Mouse (Mus musculus): ENCODE measurements around the gene Rfx7.
"Not testable (repeated sequence)": the region's sequence is repeated elsewhere in the genome, so short reads cannot be mapped to it uniquely, and the experiment has no call there.

Gene Rfx7

DNA sequence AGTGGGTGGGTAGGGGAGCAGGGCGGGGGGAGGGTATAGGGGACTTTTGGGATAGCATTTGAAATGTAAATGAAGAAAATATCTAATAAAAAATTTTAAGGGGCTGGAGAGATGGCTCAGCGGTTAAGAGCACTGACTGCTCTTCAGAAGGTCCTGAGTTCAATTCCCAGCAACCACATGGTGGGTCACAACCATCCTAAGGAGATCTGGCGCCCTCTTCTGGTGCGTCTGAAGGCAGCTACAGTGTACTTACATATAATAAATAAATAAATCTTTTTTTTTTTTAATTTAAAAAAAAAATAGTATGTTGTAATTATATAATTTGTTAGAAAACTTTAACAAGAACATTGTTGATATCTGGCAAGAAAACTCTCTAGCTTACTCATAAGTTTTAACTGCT lies 62.6 kb downstream of the Rfx7 start:
- peak; percentile 71 for DNase-seq (ENCODE audit: low read depth, low spot score)
- H3K27me3 ChIP-seq (ENCODE audit: control insufficient read depth, insufficient read depth, low read length, poor library complexity, severe bottlenecking) = not testable (repeated sequence)

DNA sequence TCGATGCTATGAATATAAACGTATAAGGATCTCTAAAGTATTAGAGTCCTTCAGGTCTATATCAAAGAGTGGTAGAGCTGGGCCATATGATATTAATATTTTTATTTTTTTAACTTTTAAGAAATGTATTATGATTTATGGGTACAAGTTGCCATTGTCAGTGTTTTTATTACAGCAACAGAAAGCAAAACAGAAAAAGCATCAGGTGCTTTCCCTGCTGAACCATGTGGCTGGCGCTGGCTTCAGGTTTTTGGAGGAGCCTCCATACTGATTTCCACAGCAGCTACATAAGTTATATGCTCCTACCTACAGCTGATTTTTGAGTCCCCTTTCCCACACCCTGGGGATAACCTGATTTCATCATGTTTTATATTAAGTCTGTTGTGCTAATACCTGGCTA lies 68.1 kb downstream of the Rfx7 start:
- H3K36me3 ChIP-seq (ENCODE audit: control insufficient read depth, insufficient read depth, low read length, poor library complexity, severe bottlenecking) = peaks cover 3% of the 10 kb centered on the region; the same call in 1 of the 2 replicates
- DNase-seq (ENCODE audit: low read depth, low spot score) = no peak
- H3K27me3 ChIP-seq (ENCODE audit: control insufficient read depth, insufficient read depth, low read length, poor library complexity, severe bottlenecking) = no peaks in the 10 kb centered on the region

More for the DNA sequence above, 62.6 kb downstream of the Rfx7 start:
- not testable (repeated sequence) for H3K36me3 ChIP-seq (ENCODE audit: control insufficient read depth, insufficient read depth, low read length, poor library complexity, severe bottlenecking)

DNA sequence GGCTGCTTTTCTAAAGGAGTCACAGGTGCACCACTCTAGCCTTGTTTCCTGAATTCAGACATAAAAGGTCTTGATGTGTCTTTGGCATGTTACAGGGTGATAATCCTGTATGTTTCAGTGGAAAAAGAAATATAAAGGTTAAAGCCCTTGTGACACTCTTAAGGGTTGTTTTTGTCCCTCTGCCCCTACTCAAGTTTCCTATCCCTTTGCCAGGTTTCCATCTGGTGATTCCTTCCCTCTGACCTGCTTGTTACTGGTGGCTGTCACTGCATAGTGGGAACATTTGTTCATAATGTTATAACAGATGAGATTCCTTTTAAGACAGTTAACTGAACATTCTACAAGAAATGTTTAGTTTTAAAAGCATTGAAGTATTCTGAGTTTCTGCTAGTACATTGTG lies 77.7 kb downstream of the Rfx7 start:
- no peak for DNase-seq (ENCODE audit: low read depth, low spot score)
- Histone ChIP-seq H3K36me3 (ENCODE audit: control insufficient read depth, insufficient read depth, low read length, poor library complexity, severe bottlenecking) (0 out of 2 replicates have a peak, but pooled peaks cover 4% of the 10 kb centered on the region), H3K27me3 (ENCODE audit: control insufficient read depth, insufficient read depth, low read length, poor library complexity, severe bottlenecking) (no peaks in the 10 kb centered on the region)

DNA sequence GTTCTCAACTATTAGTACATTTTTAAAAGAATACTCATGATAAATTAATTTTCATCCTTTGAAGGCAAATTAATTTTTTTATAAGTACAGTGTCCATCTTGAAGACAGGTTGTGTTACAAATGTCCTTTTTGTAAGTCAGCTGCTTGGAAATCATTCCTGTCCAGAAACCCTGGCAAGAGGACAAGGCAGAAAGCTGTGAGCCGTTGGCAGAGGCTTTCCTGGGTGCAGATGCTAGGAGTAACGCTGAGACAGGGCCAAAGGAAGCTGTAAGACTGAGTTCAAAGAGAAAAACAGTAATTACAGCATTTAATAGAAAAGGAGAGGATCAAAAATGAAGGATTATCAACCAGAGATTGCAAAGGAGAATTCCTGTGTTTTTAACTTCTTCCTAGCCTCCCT lies 81.8 kb downstream of the Rfx7 start:
- Histone ChIP-seq H3K27me3 (ENCODE audit: control insufficient read depth, insufficient read depth, low read length, poor library complexity, severe bottlenecking) (no peaks in the 10 kb centered on the region), H3K36me3 (ENCODE audit: control insufficient read depth, insufficient read depth, low read length, poor library complexity, severe bottlenecking) (peaks cover 7% of the 10 kb centered on the region)
- DNase-seq (ENCODE audit: low read depth, low spot score) = no peak

GRCm38 (mm10) chr9:72614786-72615480 lies 82.9 kb downstream of the Rfx7 start:
- peaks cover 10% of the 10 kb centered on the region for H3K36me3 ChIP-seq (ENCODE audit: control insufficient read depth, insufficient read depth, low read length, poor library complexity, severe bottlenecking)
- no peak for DNase-seq (ENCODE audit: low read depth, low spot score)

GRCm38 (mm10) chr9:72618037-72618436 lies 86.0 kb downstream of the Rfx7 start:
- peaks cover 9% of the 10 kb centered on the region for H3K36me3 ChIP-seq (ENCODE audit: control insufficient read depth, insufficient read depth, low read length, poor library complexity, severe bottlenecking)
- H3K27me3 ChIP-seq (ENCODE audit: control insufficient read depth, insufficient read depth, low read length, poor library complexity, severe bottlenecking) = no peaks in the 10 kb centered on the region
- no peak for DNase-seq (ENCODE audit: low read depth, low spot score)

More at GRCm38 (mm10) chr9:72614786-72615480, 82.9 kb downstream of the Rfx7 start:
- no peaks in the 10 kb centered on the region for H3K27me3 ChIP-seq (ENCODE audit: control insufficient read depth, insufficient read depth, low read length, poor library complexity, severe bottlenecking)

GRCm38 (mm10) chr9:72623605-72624004 lies 91.6 kb downstream of the Rfx7 start:
- Histone ChIP-seq H3K36me3 (ENCODE audit: control insufficient read depth, insufficient read depth, low read length, poor library complexity, severe bottlenecking) (peaks cover 4% of the 10 kb centered on the region; the same call in 1 of the 2 replicates), H3K27me3 (ENCODE audit: control insufficient read depth, insufficient read depth, low read length, poor library complexity, severe bottlenecking) (no peaks in the 10 kb centered on the region)
- no peak for DNase-seq (ENCODE audit: low read depth, low spot score)

- H3K36me3 ChIP-seq (ENCODE audit: control insufficient read depth, insufficient read depth, low read length, poor library complexity, severe bottlenecking) = 0 out of 2 replicates have a peak, but pooled peaks cover 2% of the 10 kb centered on the region
- H3K27me3 ChIP-seq (ENCODE audit: control insufficient read depth, insufficient read depth, low read length, poor library complexity, severe bottlenecking) = no peaks in the 10 kb centered on the region
- no peak for DNase-seq (ENCODE audit: low read depth, low spot score)
These were observed 95.6 kb downstream of the Rfx7 start for GRCm38 (mm10) chr9:72627598-72627997.

DNA sequence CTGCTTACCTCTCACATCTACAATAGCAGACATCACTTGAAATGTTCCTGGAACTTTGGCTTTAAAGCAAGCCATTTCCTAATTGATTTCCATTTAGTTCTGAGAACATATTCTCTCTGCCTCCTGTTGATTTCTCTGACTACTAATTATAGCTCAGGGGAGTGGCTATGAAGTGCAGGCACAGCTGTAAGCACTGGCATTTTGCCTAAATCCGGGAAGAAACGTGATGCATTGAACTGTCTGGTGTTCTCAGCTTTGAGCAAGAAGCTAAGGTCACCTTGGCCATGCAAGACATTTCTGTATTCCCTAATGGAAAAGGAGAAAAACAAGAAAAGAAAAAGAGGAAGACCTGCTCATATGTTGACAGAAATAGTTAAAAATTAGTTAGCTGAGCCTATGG lies 96.6 kb downstream of the Rfx7 start:
- no peak for DNase-seq (ENCODE audit: low read depth, low spot score)
- Histone ChIP-seq H3K27me3 (ENCODE audit: control insufficient read depth, insufficient read depth, low read length, poor library complexity, severe bottlenecking) (no peaks in the 10 kb centered on the region), H3K36me3 (ENCODE audit: control insufficient read depth, insufficient read depth, low read length, poor library complexity, severe bottlenecking) (0 out of 2 replicates have a peak, but pooled peaks cover 2% of the 10 kb centered on the region)

DNA sequence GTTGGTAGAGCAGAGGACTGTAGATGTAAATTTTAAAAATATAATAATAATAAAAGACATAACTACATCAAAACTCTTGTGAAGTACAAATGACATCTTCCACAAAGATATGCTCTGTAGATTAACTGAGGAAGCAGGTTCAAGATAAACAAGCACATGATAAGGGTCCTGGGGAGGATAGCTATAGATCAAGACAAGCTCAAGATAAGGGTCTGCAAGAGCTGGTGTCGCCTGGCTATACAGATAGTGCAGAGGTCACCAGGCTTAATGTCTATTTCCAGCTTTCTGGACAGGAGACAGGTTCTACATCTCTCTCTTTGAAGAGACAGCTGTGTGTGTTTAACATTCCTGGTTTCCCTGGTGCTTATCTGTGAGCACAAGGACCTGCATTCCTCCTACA lies 100.2 kb downstream of the Rfx7 start:
- DNase-seq (ENCODE audit: low read depth, low spot score) = no peak

GRCm38 (mm10) chr9:72635134-72635533 lies 103.1 kb downstream of the Rfx7 start:
- DNase-seq (ENCODE audit: low read depth, low spot score) = peak; percentile 61
- no peaks in the 10 kb centered on the region for H3K36me3 ChIP-seq (ENCODE audit: control insufficient read depth, insufficient read depth, low read length, poor library complexity, severe bottlenecking)
- H3K27me3 ChIP-seq (ENCODE audit: control insufficient read depth, insufficient read depth, low read length, poor library complexity, severe bottlenecking) = no peaks in the 10 kb centered on the region

More for the DNA sequence above, 100.2 kb downstream of the Rfx7 start:
- Histone ChIP-seq H3K36me3 (ENCODE audit: control insufficient read depth, insufficient read depth, low read length, poor library complexity, severe bottlenecking) (no peaks in the 10 kb centered on the region), H3K27me3 (ENCODE audit: control insufficient read depth, insufficient read depth, low read length, poor library complexity, severe bottlenecking) (no peaks in the 10 kb centered on the region)

DNA sequence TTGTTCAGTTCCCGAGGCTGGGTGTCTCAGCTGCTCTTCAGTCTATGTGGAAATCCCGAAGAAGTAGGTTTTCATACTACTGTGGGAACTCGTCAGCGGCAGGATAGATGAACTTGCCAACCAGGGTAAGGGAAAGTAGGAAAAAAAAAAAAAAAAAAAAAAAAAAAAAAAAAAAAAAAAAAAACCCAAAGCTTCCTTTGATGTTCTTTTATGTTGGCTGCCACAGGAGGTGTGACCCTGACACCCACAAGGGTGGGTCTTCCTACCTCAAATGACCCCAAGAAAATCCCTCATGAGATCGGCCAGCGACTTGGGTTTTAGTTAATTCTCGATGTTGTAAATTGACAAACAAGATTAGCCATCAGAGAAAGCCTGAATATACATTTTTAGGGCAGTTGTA lies 104.5 kb downstream of the Rfx7 start:
- DNase-seq (ENCODE audit: low read depth, low spot score) = no peak
- no peaks in the 10 kb centered on the region for H3K27me3 ChIP-seq (ENCODE audit: control insufficient read depth, insufficient read depth, low read length, poor library complexity, severe bottlenecking)
- no peaks in the 10 kb centered on the region for H3K36me3 ChIP-seq (ENCODE audit: control insufficient read depth, insufficient read depth, low read length, poor library complexity, severe bottlenecking)

DNA sequence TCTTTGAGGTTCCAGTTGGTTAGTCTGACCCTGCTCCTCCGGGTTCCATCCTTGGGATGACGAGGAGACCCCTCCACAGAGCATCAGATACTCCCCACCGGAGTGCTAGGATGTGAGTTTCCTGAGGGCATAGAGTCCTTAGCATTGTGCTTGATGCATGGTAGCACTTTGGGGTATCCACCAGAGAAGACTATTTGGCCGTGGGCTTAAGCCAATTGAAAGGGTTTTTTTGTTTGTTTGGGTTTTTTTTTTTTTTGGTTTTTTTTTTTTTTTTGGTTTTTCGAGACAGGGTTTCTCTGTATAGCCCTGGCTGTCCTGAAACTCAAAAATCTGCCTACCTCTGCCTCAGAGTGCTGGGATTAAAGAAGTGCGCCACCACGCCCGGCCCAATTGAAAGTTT lies 105.2 kb downstream of the Rfx7 start:
- Histone ChIP-seq H3K27me3 (ENCODE audit: control insufficient read depth, insufficient read depth, low read length, poor library complexity, severe bottlenecking) (no peaks in the 10 kb centered on the region), H3K36me3 (ENCODE audit: control insufficient read depth, insufficient read depth, low read length, poor library complexity, severe bottlenecking) (no peaks in the 10 kb centered on the region)
- DNase-seq (ENCODE audit: low read depth, low spot score) = no peak

GRCm38 (mm10) chr9:72638951-72639842 lies 107.2 kb downstream of the Rfx7 start:
- DNase-seq (ENCODE audit: low read depth, low spot score) = no peak
- Histone ChIP-seq H3K36me3 (ENCODE audit: control insufficient read depth, insufficient read depth, low read length, poor library complexity, severe bottlenecking) (no peaks in the 10 kb centered on the region), H3K27me3 (ENCODE audit: control insufficient read depth, insufficient read depth, low read length, poor library complexity, severe bottlenecking) (no peaks in the 10 kb centered on the region)
